Mouse (Mus musculus) left cerebral cortex, adult 18-20 months (tissue): ENCODE measurements at regions not wholly inside any gene's neighbourhood (a gene's known extent, or its start where the extent isn't known, plus 50 kb on each side); places are given as distances from the start of the nearest gene placed in this dataset.
A peak's percentile ranks its signal among the peaks of the same experiment; 100 is the strongest.

ENCODE experiments used
- DNase-seq, 2 experiments: peaks; one replicate each; pipeline ENCODE4 v3.0.0; 2021 to 2022; ENCODE audit warnings: low spot score in 2 of 2, mixed read lengths in 1 of 2

DNA sequence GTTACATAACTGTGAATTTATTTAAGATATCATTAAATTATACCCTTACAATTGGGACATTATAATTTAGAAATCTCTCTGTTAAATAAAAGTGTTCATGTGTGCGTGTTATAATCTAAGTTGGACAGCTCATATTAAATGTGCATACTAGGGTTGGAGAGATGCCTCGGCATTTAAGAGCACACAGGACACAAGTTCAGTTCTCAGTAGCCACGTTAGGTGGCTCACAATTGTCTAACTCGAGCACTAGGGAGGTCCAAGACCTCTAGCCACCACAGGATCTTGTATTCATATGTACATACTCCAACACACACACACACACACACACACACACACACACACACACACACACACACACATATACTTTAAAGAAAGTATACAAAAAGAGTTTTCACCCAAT, 56.0 kb downstream of the Foxf2 start:
- DNase-seq, result no peak

DNA sequence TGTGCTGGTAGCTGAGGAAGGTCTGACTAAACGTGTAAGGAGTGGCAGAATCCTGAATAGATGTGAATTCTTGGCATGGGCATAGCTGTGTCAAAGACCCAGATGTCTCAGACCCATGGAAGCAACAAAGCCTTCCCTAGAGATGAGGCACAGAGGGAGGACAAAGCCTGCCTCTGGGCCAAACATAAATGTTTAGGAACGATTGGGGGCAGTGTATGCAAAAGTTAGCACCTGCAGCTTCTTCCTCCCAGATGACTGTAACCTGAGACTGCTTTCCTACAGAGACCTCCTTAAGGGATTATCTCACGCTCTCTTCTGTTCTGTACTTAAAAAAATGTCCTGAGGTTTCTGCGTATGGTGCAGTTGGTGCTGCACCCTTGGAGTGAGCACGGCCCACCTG, 57.7 kb downstream of the Foxf2 start:
- DNase-seq, result no peak

DNA sequence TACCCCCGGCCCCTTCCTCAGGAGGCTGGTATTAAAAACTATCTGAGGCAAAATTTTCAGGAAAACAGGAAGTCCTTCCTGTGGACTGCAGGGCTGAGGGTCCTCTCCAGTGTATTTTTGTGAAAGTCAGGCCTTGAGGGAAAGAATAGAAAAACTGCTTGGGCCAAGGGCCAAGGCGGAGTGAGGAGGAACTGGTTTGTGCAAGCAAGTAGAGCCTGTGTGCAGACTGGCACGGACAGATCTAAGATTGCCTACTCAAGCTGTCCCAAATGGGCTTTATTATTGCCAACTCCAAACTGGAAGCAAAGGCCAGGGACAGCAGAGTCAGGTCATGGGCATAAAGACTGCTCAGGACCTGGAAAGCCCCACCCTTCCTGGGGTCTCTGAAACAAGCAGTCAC, 62.9 kb downstream of the Foxf2 start:
- DNase-seq, result no peak

DNA sequence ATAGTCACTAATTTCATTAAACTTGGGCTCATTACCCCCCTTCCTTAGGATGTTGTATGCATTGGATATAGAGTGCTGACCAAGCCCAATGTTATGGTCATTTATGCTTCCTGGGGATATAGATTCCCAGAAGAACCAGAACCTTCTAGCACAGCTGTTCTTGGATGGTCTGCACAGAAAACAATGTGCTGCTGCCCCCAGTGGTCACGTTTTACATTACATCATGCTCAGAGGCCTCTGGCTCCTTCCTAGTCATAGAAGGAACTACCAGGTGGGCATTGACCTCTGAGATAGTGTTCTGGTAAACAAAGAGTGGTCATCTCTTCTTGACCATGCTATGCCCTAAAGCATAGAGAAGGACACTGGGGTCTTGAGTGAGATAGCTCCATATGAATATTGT, 63.7 kb downstream of the Foxf2 start:
- peak in 1 of 2 experiments; percentile 26 for DNase-seq

DNA sequence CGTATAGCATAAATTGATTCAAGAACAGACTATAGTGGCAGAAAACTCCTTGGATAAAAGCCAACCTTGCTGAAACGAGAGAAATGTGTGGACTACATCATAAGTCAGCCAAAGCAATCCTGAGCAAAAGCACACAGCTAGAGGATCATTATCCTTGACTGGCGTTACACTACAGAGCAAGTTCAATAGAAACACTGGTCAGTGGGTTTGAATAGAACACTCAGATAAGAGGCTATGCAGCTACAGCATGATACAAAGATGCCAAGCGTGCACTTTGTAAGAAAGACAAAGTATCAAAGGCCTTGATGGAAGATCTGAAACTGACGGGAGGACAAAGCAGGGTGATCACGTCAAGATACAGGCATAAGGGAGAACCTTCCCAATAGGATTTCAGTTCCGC, 70.1 kb downstream of the Foxf2 start:
- DNase-seq, result no peak

DNA sequence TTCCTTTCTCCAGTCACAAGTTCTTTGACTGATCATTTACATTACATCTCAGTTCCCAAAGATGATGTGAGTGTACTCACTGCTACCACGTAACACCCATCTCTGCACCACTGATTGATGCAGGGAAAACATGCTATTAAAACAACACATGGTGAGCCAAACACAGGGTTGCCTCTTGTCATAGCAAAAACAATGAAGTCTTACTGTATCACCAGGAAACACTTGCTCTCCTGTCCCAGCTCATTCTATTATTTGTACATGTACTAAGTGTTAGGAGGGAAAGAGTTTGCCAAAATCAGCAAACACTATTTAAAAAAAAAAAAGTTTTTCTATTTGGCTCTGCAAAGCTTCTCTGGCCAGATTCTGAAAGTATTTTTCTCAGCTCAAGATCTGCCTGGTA, 78.6 kb downstream of the Foxf2 start:
- DNase-seq, result no peak

DNA sequence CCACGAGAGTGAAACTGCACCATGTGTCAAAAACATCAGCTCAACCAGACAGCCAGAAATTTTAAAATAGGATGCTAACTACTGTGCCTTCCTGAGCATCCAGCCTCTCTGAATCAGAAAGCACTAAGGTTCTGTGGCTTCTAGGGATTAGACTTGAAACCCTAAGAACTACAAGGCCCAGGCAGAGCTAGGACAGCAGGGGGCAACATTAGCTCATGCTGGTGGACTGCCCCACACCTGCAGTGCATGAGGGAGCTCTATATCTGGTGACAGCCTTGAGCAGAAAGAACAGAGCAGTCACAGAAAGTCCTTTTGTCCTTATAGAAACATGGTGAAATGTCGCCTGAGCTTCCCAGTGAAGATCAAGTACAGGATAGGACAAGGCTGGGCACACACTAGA, 79.8 kb downstream of the Foxf2 start:
- no peak for DNase-seq

DNA sequence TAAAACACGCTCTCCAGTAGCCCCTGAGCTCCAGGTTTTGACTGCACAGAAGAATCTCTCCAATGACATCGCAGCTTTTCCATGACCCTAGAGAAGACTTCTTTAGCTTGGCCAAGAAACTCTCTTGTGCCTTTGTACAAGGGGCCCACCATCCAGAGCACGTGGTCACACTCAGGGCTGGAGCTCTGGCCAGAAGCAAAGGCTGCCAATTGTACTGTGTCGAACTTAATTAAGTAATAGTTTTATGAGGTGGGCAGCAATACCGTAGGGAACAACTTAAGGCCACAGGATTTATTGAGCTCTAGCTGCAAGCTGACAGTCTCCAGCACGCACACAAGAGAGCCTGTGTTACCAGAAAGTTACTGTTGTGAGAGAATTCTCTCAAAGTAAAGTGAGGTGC, 85.1 kb downstream of the Foxf2 start:
- no peak for DNase-seq

DNA sequence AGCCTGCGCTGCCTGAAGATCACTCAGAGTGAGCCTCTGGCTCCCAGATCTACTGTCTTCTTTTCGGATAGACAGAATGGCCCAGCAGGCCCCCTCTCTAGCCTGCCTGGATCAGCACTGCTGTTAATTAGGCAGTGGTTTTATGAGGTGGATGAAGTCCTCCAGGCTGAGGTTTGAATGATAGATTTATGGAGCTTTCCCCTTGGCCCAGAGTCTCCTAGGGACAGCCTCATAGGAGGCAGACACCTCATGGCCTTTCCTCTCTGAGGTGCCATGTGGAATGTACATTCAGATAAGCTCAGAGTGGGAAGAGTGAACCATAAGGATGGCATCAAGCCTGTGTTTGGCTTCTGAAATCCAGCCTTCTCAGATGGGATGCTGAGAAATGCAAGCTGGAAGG, 90.1 kb downstream of the Foxf2 start:
- DNase-seq, result no peak

DNA sequence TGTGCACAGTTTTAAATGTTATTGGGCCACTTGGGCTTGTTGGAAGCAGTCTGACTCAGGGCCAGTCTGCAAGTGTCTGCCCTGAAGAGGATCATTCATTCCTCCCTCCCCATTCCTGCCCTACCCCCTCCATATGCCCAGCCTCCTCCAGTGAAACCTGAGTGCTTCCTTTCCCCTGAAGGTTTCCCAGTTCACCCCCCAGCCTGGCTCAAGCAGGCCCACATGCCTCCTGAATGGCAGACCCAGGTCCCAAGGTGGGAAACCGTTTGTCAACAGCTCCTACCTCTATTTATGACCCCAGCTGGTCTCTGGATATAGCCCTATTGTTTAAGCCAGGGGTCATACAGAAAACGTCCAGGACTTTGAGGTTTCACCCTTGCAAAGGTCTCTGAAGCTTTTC, 89.7 kb upstream of the Foxc1 start:
- no peak for DNase-seq

DNA sequence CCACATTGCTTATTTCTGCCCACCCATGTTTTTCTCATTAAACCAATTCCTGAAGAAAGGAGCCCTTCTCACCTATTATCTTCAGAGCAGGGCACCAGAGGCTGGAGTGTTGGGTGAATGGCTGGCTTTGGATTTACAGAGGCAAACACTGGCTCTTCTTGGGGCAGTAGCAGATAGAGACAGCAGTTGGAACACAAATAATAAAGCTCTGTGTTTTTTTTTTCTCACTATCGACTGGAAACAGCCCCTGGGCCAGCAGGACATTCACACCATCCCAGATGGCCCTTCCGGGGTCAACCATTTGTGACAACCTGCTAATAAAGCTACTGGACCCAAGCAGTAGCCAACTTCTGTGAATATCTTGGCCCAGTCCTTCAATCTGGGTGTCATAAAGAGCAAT, 85.7 kb upstream of the Foxc1 start:
- DNase-seq, result no peak

DNA sequence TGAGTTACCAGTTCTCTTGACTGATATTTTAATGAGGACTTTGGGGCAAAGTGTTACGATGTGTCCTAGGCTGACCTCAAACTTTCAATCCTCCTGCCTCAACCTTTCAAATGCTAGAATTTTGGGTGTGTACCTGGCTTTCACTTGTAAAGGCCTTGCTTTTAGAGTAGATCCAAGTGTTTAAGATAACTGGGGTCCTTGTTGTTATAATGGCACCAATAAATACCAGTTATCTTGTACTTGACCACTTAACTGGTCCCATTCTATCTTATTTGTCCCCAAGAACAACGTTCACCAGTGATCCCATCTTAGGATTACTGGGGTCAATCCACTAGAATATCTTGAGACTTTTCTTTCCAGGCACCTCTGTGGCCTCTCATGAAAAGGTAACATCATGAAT, 77.6 kb upstream of the Foxc1 start:
- DNase-seq, result no peak

DNA sequence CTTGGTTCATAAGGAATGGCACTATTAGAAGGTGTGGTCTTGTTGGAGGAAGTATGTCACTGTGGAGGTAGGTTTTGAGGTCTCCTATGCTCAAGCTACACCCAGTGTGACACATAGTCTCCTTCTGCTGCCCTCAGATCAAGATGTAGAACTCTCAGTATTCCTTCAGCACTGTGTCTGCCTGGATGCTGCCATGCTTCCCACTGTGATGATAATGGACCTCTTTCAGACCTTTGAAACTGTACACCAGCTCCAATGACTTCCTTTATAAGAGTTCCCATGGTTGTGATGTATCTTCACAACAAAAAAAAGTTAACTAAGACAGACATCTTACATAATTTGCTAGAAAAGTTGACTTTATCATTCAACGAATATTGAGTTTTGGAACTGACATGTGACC, 60.2 kb upstream of the Foxc1 start:
- no peak for DNase-seq
